Mouse (Mus musculus): Measurements from ENCODE around the gene Gga1.

DNA sequence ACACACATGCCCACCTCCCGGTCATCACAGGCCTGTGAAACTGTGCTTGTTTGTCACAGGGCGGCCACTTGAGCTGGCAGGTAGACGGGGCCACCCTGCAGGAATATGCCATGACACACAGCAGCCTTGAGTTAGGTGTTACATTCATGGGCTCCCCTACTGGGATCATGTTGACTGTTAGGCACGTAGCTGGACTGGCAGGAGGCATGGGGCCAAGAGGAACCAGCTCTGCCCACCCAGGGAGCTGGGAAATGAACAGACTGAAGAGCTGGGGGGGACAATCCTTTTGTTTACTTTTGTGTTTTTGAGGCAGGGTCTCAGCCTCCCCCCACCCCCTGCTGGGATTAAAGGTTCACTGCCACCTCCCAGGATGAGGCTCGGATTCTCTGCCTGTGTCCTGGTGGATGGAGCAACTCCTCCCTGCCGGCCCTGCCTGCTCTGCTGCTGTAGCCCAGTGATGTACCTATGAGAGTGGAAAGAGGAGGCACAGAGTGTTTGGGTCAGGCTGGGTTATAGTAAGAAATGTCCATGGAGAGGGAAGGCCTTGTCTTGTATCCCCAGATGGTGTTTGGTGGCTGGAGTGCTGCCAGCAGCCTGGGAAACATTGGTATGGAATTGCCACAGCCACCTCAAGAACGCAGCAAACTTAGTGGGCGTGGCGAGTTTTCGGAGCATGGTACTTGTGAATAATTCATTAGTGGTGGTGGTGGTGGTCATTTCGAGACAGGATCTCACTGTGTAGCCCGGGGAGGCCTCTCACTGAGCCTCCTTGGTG, 39.2 kb downstream of the Gga1 start:
- TF ChIP-seq CTCF (conservative IDR thresholded peaks at IDR 0.05; ENCODE audit: insufficient read depth, insufficient read length, low read depth, low read length) (no peak), POLR2A (IDR thresholded peaks at IDR 0.05; ENCODE audit: low read depth, low read length) (no peak)

Measured in kidney, adult 2 months (tissue).